Mouse (Mus musculus) cerebellum, postnatal 4 days (tissue): ENCODE measurements around the gene Mesd.
A peak's percentile ranks its signal among the peaks of the same experiment; 100 is the strongest.

Source experiments
- DNase-seq, 2 experiments: peaks; one replicate each; pipeline ENCODE4 v3.0.0; 2022; ENCODE audit warnings: low spot score in 2 of 2, mixed read lengths in 1 of 2

The Mesd gene

GRCm38 (mm10) chr7:83884021-83884658 lies at the start of gene Mesd, which contains the start of gene Tlnrd1:
Gene Mesd, plus strand, starts transcription at chr7:83884466.
Gene Tlnrd1, minus strand, starts transcription at chr7:83884305.
- peak; percentile 64 to 80 for DNase-seq

- DNase-seq: no peak
Measured at GRCm38 (mm10) chr7:83838525-83839224, 45.6 kb upstream of the Mesd start.

- no peak for DNase-seq
Measured at GRCm38 (mm10) chr7:83840076-83840475, 44.2 kb upstream of the Mesd start.

GRCm38 (mm10) chr7:83842486-83843259 lies 41.6 kb upstream of the Mesd start:
- no peak for DNase-seq

GRCm38 (mm10) chr7:83844807-83845206 lies 39.5 kb upstream of the Mesd start:
- no peak for DNase-seq

GRCm38 (mm10) chr7:83847187-83848075 lies 36.8 kb upstream of the Mesd start:
- no peak for DNase-seq

GRCm38 (mm10) chr7:83851569-83852380 lies 32.5 kb upstream of the Mesd start:
- DNase-seq: no peak

- no peak for DNase-seq
Measured at GRCm38 (mm10) chr7:83852381-83853380, 31.6 kb upstream of the Mesd start.

- no peak for DNase-seq
Measured at GRCm38 (mm10) chr7:83855203-83855602, 29.1 kb upstream of the Mesd start.

GRCm38 (mm10) chr7:83856353-83857207 lies 27.7 kb upstream of the Mesd start:
- DNase-seq: no peak

- no peak for DNase-seq
Measured at GRCm38 (mm10) chr7:83857208-83857488, 27.1 kb upstream of the Mesd start.

- DNase-seq: no peak
Measured at GRCm38 (mm10) chr7:83857921-83858320, 26.3 kb upstream of the Mesd start.

GRCm38 (mm10) chr7:83859378-83860083 lies 24.7 kb upstream of the Mesd start:
- no peak for DNase-seq

- DNase-seq: no peak
Measured at GRCm38 (mm10) chr7:83863554-83863953, 20.7 kb upstream of the Mesd start.

GRCm38 (mm10) chr7:83868200-83868599 lies 16.1 kb upstream of the Mesd start:
- no peak for DNase-seq

- DNase-seq: no peak
Measured at GRCm38 (mm10) chr7:83869839-83870543, 14.3 kb upstream of the Mesd start.

GRCm38 (mm10) chr7:83877088-83877487 lies 7.2 kb upstream of the Mesd start:
- DNase-seq: no peak
